Comparison of ENCODE assay signal across 8 mouse cellular contexts in the genomic region with DNA sequence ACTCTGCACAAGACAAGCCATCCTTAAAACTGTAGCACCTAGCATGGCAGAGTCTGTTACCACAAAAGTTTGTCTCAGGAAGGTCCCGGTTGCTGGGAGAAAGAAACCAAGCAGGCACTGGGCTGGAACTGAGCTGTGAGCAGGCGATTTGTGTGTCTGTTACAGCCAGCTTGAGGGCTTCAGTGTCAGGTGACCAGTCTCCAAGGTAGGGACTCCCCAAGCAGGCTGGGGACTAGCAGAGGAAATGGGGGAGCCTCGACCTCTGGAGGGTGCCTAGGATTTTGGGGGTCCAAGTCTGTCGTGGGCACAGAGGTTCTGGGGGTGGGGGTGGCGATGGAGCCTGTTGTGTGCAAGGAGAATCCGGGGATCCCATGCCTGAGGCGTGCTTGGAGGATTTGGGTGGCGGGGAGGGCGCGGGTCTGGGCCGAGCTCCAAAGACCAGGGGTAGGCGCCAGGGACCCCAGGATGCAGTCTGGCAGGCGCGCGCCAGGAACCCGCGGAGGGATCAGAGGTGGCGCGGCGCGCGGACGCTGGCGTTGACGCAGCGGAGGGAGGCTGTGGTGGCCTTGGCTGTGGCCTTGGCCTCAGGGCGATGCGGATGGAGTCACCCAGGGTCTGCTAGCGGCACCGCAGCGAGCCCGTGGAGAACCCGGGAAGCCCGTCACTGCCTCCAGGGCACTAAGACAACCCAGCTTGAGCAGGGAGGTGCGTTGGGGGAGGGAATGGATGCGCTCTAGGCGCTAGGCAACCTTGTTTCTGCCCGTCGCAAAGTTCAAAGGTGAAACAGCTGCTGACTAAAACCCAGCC. TPM values are rescaled to one million over a fixed set of nuclear protein-coding genes. Genes with fewer than 3 reads are reported as not detected.
DNase-seq lines count a peak whose midpoint lies in the region; ATAC-seq and TF ChIP-seq lines count a peak whose summit lies in the region.

A gene (plus strand): TSS at position 91 of the 807 bp plus-strand sequence.

- no peaks in the 10 kb centered on the region for H3K9me3 ChIP-seq in hindbrain, embryonic 14.5 days (ENCODE audit: control insufficient read depth, low read length)
- H3K9me3 ChIP-seq in midbrain, embryonic 12.5 days, result no peaks in the 10 kb centered on the region
- H3K9me3 ChIP-seq in stomach, embryonic 15.5 days, result no peaks in the 10 kb centered on the region

- H3K36me3 ChIP-seq in hindbrain, embryonic 14.5 days (replicated peaks; ENCODE audit: control insufficient read depth, insufficient read depth), result no peaks in the 10 kb centered on the region
- H3K36me3 ChIP-seq in midbrain, embryonic 12.5 days, result no peaks in the 10 kb centered on the region
- no peaks in the 10 kb centered on the region for H3K36me3 ChIP-seq in stomach, embryonic 15.5 days

- no peak for TF ChIP-seq CTCF in gastrocnemius, adult 2 months (IDR thresholded peaks at IDR 0.05)

- H3K4me3 ChIP-seq in gastrocnemius, adult 2 months, result peak within 1 kb of the TSS; percentile 76
- peak within 1 kb of the TSS; percentile 43 for H3K4me3 ChIP-seq in hindbrain, embryonic 14.5 days (replicated peaks; ENCODE audit: low read length)
- peak within 1 kb of the TSS; percentile 50 for H3K4me3 ChIP-seq in midbrain, embryonic 12.5 days
- H3K4me3 ChIP-seq in stomach, embryonic 15.5 days (replicated peaks), result peak within 1 kb of the TSS; percentile 37

- peak; percentile 71 for DNase-seq in adrenal gland, adult 8-10 months
- DNase-seq in cerebellum, postnatal 36 days, result peak; percentile 68 to 71
- DNase-seq in gastrocnemius, adult 2 months, result peak; percentile 80
- DNase-seq in hindbrain, embryonic 14.5 days (ENCODE audit: low spot score), result no peak
- peak; percentile 34 to 37 for DNase-seq in layer of hippocampus, postnatal 36 days

- ATAC-seq in hindbrain, embryonic 14.5 days (ENCODE audit: low FRiP score), result peak; percentile 72
- ATAC-seq in midbrain, embryonic 12.5 days (ENCODE audit: low FRiP score, low read depth), result peak; percentile 76
- 0 out of 2 replicates have a peak, but pooled peaks have one; percentile 47 for ATAC-seq in stomach, embryonic 15.5 days (ENCODE audit: insufficient read depth, low FRiP score, low read depth)
- no peak for ATAC-seq in megakaryocyte, adult 5-6 weeks (ENCODE audit: poor library complexity, severe bottlenecking)

- 2% methylated on average over 39 of the region's 39 CpGs for WGBS in hindbrain, embryonic 14.5 days
- WGBS in midbrain, embryonic 12.5 days, result 2% methylated on average over 36 of the region's 39 CpGs
- WGBS in stomach, embryonic 15.5 days, result 2% methylated on average over 39 of the region's 39 CpGs

- H3K27ac ChIP-seq in gastrocnemius, adult 2 months, result peak within 1 kb of the TSS; percentile 97
- no peak within 1 kb of the TSS for H3K27ac ChIP-seq in hindbrain, embryonic 14.5 days
- H3K27ac ChIP-seq in midbrain, embryonic 12.5 days (replicated peaks), result no peak within 1 kb of the TSS
- H3K27ac ChIP-seq in stomach, embryonic 15.5 days, result no peak within 1 kb of the TSS

- H3K4me2 ChIP-seq in hindbrain, embryonic 14.5 days (replicated peaks), result peak within 1 kb of the TSS; percentile 92
- H3K4me2 ChIP-seq in midbrain, embryonic 12.5 days (replicated peaks), result peak within 1 kb of the TSS; percentile 87
- peak within 1 kb of the TSS; percentile 76 for H3K4me2 ChIP-seq in stomach, embryonic 15.5 days

- H3K9ac ChIP-seq in hindbrain, embryonic 14.5 days, result peak within 1 kb of the TSS; percentile 65
- H3K9ac ChIP-seq in midbrain, embryonic 12.5 days (replicated peaks), result peak within 1 kb of the TSS; percentile 59
- H3K9ac ChIP-seq in stomach, embryonic 15.5 days, result no peak within 1 kb of the TSS

- no peaks in the 10 kb centered on the region for H3K27me3 ChIP-seq in hindbrain, embryonic 14.5 days (ENCODE audit: control insufficient read depth, insufficient read depth, low read length)
- H3K27me3 ChIP-seq in midbrain, embryonic 12.5 days, result peaks cover 25% of the 10 kb centered on the region
- H3K27me3 ChIP-seq in stomach, embryonic 15.5 days (replicated peaks), result peaks cover 5% of the 10 kb centered on the region

- H3K4me1 ChIP-seq in hindbrain, embryonic 14.5 days (replicated peaks; ENCODE audit: control insufficient read depth, insufficient read depth, low read length), result peaks cover 18% of the 10 kb centered on the region
- 0 out of 2 replicates have a peak, but pooled peaks cover 6% of the 10 kb centered on the region for H3K4me1 ChIP-seq in midbrain, embryonic 12.5 days
- H3K4me1 ChIP-seq in stomach, embryonic 15.5 days, result no peaks in the 10 kb centered on the region

- intact Hi-C loops in gastrocnemius, adult 2 months (cut with DNase I), result loop anchor here (5.0 kb wide), 2 partner anchors 52 to 368 kb away; no protein-coding TSS in a partner anchor

RNA-seq across cellular contexts. Expression of the gene that starts here (rescaled TPM):
- 1 to 10 TPM; 1.2 to 5.7 (median 4.7) TPM for total RNA-seq in adrenal gland, adult 8-10 months (2022)
- 10 to 100 TPM; 63.0 to 63.8 TPM for total RNA-seq in gastrocnemius, adult 2 months (2021)
- 5.5 and 5.6 TPM in 2 replicates for polyA plus RNA-seq in hindbrain, embryonic 14.5 days (2014; fragmentation: Nextera tagmentation; extraction: Ambion mirVana)
- total RNA-seq in layer of hippocampus, postnatal 36 days (2021), result 10 to 100 TPM; 10.0 to 11.3 TPM
- polyA plus RNA-seq in midbrain, embryonic 12.5 days (2016; fragmentation: Nextera tagmentation; extraction: Ambion mirVana), result 0.78 and 1.3 TPM in 2 replicates
- 0.21 and 0.50 TPM in 2 replicates for polyA plus RNA-seq in stomach, embryonic 15.5 days (2015; fragmentation: Nextera tagmentation; extraction: Ambion mirVana)
- not detected in 2 replicates for total RNA-seq in megakaryocyte, adult 5-6 weeks (2015)
- not detected in 2 replicates for total RNA-seq in megakaryocyte, adult 5-6 weeks (2017)

Comparison
In these comparisons a context has a peak if more than half of its experiments do, and no peak if none do; other contexts are left out.
1. RNA of the gene that starts here (total RNA-seq): 63.0 to 63.8 TPM in gastrocnemius, adult 2 months; 10.0 to 11.3 TPM in layer of hippocampus, postnatal 36 days, 1.2 to 5.7 TPM in adrenal gland, adult 8-10 months and not detected in megakaryocyte, adult 5-6 weeks; every median in the first group is over 4 times any median in the second.
2. Peak in ATAC-seq, H3K4me3 ChIP-seq and H3K4me2 ChIP-seq in stomach, embryonic 15.5 days; RNA of the gene not detected or under 1 TPM.
3. Peak in every context shown above with its lines, with median percentiles within 50 percentile points of each other: H3K4me3 ChIP-seq and H3K4me2 ChIP-seq.